Mouse (Mus musculus): ENCODE data around the gene Serinc1. TPM values are rescaled to one million over a fixed set of nuclear protein-coding genes. Genes with fewer than 3 reads are reported as not detected.

The Serinc1 gene
- total and polyA plus RNA-seq, 3 experiments, result 38.3 to 42.8 TPM; not detected in 1

GRCm38 (mm10) chr10:57566221-57566620 lies 33.9 kb upstream of the Serinc1 start:
- H3K79me2 ChIP-seq (ENCODE audit: control insufficient read depth, insufficient read depth, low read length, poor library complexity), result no peaks in the 10 kb centered on the region
- H3K9ac ChIP-seq (ENCODE audit: control insufficient read depth, low read depth, low read length, poor library complexity, severe bottlenecking), result no peak overlapping the region
- H3K4me1 ChIP-seq (ENCODE audit: control insufficient read depth in 1 of 2, insufficient read depth in 2 of 2, low read length in 2 of 2), result peaks cover 0 to 4% of the 10 kb centered on the region in 2 experiments; a peak in 2 of 4 replicates
- no peak overlapping the region for H3K4me3 ChIP-seq (ENCODE audit: control insufficient read depth in 1 of 2, insufficient read depth in 1 of 2, low read depth in 2 of 2, low read length in 2 of 2)
- TF ChIP-seq ZKSCAN1 (IDR thresholded peaks at IDR 0.05; ENCODE audit: low read depth, low read length) (no peak), MXI1 (IDR thresholded peaks at IDR 0.05; ENCODE audit: low read depth, low read length) (no peak), TCF12 (IDR thresholded peaks at IDR 0.05; ENCODE audit: low read depth, low read length) (no peak), CHD1 (IDR thresholded peaks at IDR 0.05; ENCODE audit: low read depth, low read length) (no peak), ZMIZ1 (IDR thresholded peaks at IDR 0.05; ENCODE audit: low read depth, low read length) (no peak), ELF1 (IDR thresholded peaks at IDR 0.05; ENCODE audit: low read depth, low read length) (no peak), SIN3A (IDR thresholded peaks at IDR 0.05; ENCODE audit: low read length) (no peak)
- H3K9me3 ChIP-seq (replicated peaks; ENCODE audit: insufficient read depth, low read length), result no peaks in the 10 kb centered on the region
- DNase-seq (ENCODE audit: low read depth, low spot score), result peak; percentile 30
- no peaks in the 10 kb centered on the region for H3K27me3 ChIP-seq (ENCODE audit: control insufficient read depth in 1 of 2, insufficient read depth in 2 of 2, low read length in 2 of 2)
- H3K27ac ChIP-seq (ENCODE audit: control insufficient read depth, low read depth, low read length), result no peak overlapping the region
- no peaks in the 10 kb centered on the region for H3K36me3 ChIP-seq (ENCODE audit: control insufficient read depth in 1 of 2, insufficient read depth in 2 of 2, low read length in 2 of 2)

GRCm38 (mm10) chr10:57557597-57557996 lies 25.3 kb upstream of the Serinc1 start:
- no peaks in the 10 kb centered on the region for H3K27me3 ChIP-seq (ENCODE audit: control insufficient read depth in 1 of 2, insufficient read depth in 2 of 2, low read length in 2 of 2)
- no peaks in the 10 kb centered on the region for H3K79me2 ChIP-seq (ENCODE audit: control insufficient read depth, insufficient read depth, low read length, poor library complexity)
- H3K4me1 ChIP-seq (ENCODE audit: control insufficient read depth in 1 of 2, insufficient read depth in 2 of 2, low read length in 2 of 2), result no peaks in the 10 kb centered on the region
- no peak overlapping the region for H3K9ac ChIP-seq (ENCODE audit: control insufficient read depth, low read depth, low read length, poor library complexity, severe bottlenecking)
- TF ChIP-seq EP300 (IDR thresholded peaks at IDR 0.05; ENCODE audit: low read depth in 1 of 2, low read length in 2 of 2) (no peak), JUND (IDR thresholded peaks at IDR 0.05; ENCODE audit: low read depth, low read length) (no peak), NELFE (IDR thresholded peaks at IDR 0.05; ENCODE audit: low read depth, low read length) (no peak), ELF1 (IDR thresholded peaks at IDR 0.05; ENCODE audit: low read depth, low read length) (no peak), KAT2A (conservative IDR thresholded peaks at IDR 0.05; ENCODE audit: low read depth, low read length) (no peak), GATA1 (IDR thresholded peaks at IDR 0.05; ENCODE audit: low read depth, low read length) (no peak), SMC3 (IDR thresholded peaks at IDR 0.05; ENCODE audit: low read depth, low read length) (no peak), HCFC1 (IDR thresholded peaks at IDR 0.05; ENCODE audit: low read depth, low read length) (no peak), RCOR1 (IDR thresholded peaks at IDR 0.05; ENCODE audit: low read depth, low read length) (no peak), CTCF (IDR thresholded peaks at IDR 0.05 in 2 of 3, conservative IDR thresholded peaks at IDR 0.05 in 1 of 3; ENCODE audit: control insufficient read depth in 1 of 3, insufficient read depth in 1 of 3, low read depth in 2 of 3, low read length in 3 of 3, poor library complexity in 1 of 3, severe bottlenecking in 1 of 3) (no peak), ETS1 (IDR thresholded peaks at IDR 0.05; ENCODE audit: low read depth, low read length) (no peak), USF1 (IDR thresholded peaks at IDR 0.05; ENCODE audit: low read depth, low read length) (no peak), NRF1 (IDR thresholded peaks at IDR 0.05; ENCODE audit: insufficient read depth, low read depth, low read length, poor library complexity, severe bottlenecking) (no peak), MAX (IDR thresholded peaks at IDR 0.05; ENCODE audit: low read length) (no peak), TCF12 (IDR thresholded peaks at IDR 0.05; ENCODE audit: low read depth, low read length) (no peak), BHLHE40 (IDR thresholded peaks at IDR 0.05; ENCODE audit: borderline replicate concordance, low read depth, low read length) (no peak), CHD2 (IDR thresholded peaks at IDR 0.05; ENCODE audit: low read length) (no peak), ZNF384 (IDR thresholded peaks at IDR 0.05; ENCODE audit: low read depth, low read length) (no peak), GABPA (IDR thresholded peaks at IDR 0.05; ENCODE audit: low read depth, low read length) (no peak), RAD21 (IDR thresholded peaks at IDR 0.05; ENCODE audit: low read depth, low read length) (no peak)
- no peak overlapping the region for H3K4me3 ChIP-seq (ENCODE audit: control insufficient read depth in 1 of 2, insufficient read depth in 1 of 2, low read depth in 2 of 2, low read length in 2 of 2)
- no peaks in the 10 kb centered on the region for H3K36me3 ChIP-seq (ENCODE audit: control insufficient read depth in 1 of 2, insufficient read depth in 2 of 2, low read length in 2 of 2)
- no peak for DNase-seq (ENCODE audit: low read depth, low spot score)
- no peaks in the 10 kb centered on the region for H3K9me3 ChIP-seq (replicated peaks; ENCODE audit: insufficient read depth, low read length)
- no peak overlapping the region for H3K27ac ChIP-seq (ENCODE audit: control insufficient read depth, low read depth, low read length)
